Mouse (Mus musculus) liver, embryonic 14.5 days (tissue): ENCODE data around the gene Ppp1r3c.

Experiments used
- CTCF ChIP-seq: IDR thresholded peaks from 2 replicates; pipeline ENCODE4 v1.5.1; 2016; ENCODE audit warnings: antibody characterized with exemption, low read depth, control low read depth
- EP300 ChIP-seq: IDR thresholded peaks from 2 replicates; pipeline ENCODE4 v1.6.1; 2016; ENCODE audit warnings: antibody characterized with exemption, low read depth

DNA sequence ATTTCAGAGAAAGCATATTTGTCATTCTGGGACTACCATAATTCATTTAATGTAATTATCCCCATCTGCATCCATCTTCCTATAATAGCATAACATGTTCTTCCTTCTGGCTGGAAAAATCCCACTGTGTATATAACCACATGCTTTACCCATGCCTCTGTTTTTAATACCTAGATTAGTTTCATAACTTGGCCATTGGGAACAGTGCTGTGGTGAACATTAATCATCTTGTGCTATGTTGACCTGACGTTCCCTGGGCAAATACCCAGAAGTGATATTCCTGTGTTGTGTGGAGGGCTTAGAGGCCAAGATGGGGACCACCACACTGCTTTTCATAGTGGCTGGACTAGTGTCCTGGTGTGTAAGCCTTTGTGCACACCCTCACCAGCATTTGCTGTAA, 22.0 kb downstream of the Ppp1r3c start:
- TF ChIP-seq CTCF (no peak), EP300 (no peak)
